Mouse (Mus musculus) cerebellum, adult (tissue): ENCODE measurements around the gene Bcl11a.
"Not testable (repeated sequence)": the region's sequence is repeated elsewhere in the genome, so short reads cannot be mapped to it uniquely, and the experiment has no call there.

Source experiments
- ATAC-seq: cut with Nextera tagmentation; 2 replicates; pipeline ENCODE4 v1.9.2; 2017; ENCODE audit warnings: mild to moderate bottlenecking, moderate library complexity, mixed read lengths; ENCODE audit not compliant: insufficient number of reproducible peaks, low FRiP score, low TSS enrichment

The Bcl11a gene

DNA sequence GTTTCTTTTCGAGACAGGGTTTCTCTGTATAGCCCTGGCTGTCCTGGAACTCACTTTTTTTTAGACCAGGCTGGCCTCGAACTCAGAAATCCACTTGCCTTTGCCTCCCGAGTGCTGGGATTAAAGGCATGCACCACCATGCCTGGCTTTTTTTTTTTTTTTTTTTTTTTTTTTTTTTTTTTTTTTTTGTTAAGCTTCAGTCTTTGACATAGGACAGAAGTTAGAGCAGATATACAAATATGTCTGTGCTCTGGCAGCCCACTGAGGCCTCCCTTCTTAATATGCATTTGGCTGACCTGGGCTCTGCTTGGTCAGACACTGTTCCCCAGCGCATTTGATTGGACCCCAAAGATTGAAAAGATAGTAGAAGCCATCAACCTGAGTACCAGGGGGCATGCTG is 51.0 kb downstream of the Bcl11a start:
- ATAC-seq: not testable (repeated sequence)

DNA sequence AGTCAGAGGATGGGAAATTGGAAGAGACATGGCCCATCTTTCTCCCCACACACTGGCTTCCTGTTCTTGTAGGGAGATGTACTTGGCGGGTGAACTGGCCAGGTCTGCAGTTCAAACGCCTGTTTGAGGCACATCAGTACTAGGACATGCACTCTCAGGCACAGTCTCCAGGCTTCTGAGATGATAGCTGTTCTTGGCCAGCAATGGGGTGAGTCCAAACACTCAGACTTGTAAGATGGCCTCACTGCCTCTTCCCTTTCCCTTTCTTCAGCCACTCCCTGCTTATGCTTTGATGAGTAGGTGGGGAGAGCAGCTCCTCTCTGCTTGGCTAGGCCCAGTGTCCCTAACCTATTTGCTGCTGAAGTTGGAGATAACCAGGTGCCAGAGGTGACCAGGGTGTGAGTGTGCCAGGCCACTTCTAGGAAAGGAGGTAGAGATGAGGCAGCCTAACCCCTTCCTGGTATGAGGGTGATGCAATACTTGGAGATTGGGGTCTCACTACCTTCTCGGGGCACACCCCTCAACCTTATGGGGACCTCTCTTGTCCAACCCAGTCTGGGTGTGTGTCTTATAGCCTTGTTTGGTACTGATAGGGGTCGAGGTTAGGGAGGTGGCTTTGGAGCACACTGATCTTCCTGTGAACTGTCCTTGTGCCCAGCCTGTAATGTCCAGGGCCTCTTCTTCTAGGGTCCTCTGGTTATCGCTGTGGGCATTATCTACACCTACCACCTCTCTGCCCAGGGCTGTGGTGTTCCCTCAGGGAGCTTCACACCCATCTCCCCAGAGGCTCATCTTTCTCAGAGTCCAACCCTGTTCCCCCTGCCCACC is 51.7 kb downstream of the Bcl11a start:
- ATAC-seq: no peak

DNA sequence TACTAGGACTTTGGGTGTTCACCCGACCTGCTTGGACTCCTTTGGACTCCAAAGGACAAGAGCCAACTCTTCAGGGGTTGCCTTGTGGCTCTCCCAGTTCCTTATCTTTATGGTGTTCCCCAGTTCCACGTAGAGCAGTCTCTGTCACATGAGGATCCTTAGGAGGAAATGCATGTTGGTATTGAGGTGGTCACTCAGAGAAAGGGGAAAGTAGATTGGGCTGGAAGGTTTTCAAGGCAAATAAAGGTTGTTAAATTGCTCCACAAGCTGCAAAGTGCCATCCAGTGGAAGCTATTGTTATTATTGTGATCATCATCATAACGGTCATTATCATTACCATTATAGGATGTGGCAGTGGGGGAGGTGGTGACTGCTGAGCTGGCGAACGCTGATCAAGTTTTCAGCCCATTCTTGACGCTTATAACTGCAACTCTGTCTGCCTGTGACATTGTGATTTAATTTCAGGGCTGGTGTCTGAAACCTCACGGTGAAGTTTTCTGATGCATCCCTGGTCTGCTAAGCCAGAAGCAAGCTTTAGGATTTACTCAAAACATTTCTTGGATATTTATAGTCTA is 52.4 kb downstream of the Bcl11a start:
- no peak for ATAC-seq

DNA sequence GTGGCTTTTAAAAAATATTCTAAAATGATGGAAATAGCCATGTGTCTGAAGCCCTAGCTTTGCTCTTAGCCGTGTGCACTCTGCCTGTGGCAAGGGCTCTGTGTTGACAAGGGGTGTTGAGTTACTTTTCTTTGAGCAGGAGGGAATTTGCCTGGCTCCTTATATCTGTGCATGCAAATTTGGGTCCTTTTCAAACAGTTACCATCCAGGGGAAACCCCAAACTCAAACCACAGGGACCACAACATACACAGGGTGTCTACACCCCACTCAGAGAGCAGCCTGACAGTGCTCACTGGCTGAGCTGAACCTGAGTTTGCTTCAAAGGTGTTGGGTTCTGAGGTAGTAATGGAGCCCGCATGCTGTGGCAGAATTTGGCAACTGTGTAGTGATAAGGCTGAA is 54.0 kb downstream of the Bcl11a start:
- ATAC-seq: no peak

DNA sequence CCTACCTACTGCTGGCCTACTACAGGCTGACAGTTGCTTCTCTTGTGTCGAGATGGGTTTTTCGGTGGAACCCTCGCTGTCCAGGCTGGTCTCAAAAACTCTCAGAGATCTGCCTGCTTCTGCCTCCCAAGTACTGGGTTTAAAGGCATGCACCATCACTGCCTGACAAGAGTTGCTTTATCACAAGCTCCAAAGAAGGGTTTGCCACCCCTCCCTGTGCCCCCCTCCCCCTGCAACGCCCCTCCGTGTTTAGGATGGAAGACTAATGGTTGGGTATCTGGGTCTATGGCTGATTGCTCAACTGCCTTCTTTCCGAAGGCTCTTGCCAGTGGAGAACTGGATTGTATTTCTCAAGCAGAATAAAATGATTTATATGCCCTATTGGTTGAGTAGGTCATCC is 54.5 kb downstream of the Bcl11a start:
- no peak for ATAC-seq

DNA sequence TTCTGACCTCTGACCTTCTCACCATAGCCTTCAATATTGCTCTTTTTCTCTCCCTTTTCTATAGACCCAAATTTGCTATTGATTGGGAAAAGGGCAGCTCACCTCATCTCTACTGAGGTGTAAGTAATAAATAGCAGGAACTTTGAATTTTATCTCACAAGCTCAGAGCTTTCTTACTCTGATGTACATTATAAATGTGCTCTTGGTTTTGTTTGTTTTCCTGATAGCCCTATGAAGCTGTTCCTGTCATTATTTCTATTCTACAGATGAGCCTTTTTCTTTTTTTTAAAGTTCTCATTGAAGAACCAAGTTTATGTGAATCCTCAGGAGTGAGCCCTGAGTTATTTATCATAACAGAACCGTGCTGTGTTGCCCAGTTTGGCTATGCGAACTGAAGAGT is 55.0 kb downstream of the Bcl11a start:
- no peak for ATAC-seq

DNA sequence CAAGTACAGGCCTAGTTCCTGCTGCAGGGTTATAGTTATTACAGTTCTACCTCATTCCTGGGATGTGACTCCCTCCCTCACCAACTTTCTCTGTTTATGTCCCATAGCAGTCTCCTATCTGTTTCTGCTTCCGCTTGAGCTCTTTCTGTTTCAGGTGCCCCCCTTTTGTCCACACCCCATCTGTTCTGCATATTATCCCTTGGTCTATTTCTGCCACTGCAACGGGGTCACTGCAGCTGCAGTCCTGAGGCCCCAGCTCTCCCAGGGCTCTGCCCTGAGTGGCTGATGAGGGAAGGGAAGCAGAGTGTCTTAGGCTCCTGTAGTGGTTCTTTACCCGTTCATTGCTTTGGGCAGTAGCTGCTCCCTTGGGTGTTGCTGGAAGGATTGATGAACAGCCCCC is 55.6 kb downstream of the Bcl11a start:
- no peak for ATAC-seq

DNA sequence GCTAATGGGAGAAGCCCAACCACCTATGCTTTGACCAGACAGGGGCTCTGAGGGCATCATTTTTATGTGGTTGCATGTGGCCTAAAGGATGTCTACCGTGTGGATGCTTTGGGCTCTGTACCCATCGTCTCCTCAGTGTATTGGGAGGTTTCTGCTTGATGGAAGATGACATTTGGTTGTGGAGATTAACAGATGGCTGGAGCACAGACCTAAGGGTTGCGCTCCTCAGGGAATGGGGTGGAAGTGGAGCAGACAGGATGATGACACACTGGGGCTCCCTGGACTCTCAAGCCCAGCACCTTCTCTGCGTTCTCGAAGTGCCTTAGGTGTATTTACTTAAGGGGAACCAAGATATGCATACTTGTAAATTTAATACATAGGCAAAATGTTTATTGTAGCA is 56.1 kb downstream of the Bcl11a start:
- no peak for ATAC-seq

DNA sequence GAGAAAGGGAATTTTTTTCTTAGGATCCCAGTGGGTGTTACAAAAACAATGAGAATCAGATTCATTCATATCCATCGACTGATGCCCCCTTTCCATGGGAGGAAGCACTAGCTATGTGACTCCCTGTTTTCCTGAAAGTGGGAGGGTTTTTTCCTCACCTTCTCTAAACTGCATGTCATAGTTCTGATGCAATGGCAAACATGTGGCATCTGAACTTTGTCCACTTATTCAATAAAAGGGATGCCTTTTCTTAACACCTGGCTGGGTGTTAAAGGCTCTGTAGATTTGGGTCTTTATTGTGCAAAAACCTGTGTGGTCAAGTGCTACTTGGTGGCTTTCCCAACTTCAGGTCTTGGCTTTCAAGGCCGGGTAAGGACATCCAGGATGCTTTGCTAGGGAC is 57.4 kb downstream of the Bcl11a start:
- no peak for ATAC-seq

DNA sequence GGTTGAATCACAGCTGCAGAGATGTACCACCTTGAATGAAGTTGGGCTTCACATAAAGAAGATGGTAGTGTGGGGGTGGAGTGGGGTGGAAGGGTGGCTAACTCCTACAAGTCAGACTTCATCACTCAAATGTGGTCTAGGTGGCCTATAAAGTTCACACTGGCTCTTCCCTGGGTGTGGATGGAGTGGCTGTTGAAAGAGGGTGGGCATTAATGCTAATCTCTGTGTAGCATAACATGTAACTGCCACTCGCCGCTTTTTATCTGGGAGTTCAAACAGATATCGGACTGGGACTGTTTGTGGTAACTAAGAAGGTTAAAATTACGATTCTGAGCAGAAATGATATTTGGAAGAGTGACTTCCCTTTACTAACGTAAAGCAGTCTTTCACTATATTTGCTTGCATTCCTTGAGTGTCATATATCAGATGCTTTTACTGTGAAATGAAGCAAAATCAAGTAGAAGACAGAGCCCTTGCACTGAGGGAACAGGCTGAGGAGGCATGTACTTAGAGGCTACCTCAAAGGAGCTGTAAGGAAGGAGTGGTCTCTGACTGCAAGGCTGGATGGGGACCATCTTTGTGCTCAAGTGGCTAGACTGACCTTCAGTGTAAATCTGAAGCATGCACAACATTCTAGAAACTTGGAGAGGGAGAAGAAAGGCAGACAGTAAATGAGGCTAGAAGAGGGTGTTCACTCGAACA is 58.4 kb downstream of the Bcl11a start:
- ATAC-seq: no peak

DNA sequence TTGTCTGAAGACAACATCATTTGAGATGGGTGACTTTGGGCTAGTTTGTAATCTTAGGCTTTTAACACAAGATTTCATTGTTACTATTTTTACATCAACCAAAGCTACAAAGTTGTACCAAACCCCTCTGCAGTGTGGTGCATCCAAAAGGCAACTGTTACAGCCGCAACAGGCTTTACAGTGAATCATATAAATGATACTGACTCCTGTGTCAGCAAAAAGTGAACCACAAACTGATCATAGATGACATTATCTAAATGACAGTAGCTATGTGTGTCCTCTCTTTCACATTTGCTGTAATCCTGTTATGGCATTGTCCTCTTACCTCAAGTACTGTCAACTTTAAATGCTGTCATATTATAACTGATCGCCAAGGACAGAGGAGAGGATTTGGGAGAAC is 60.0 kb downstream of the Bcl11a start:
- no peak for ATAC-seq

DNA sequence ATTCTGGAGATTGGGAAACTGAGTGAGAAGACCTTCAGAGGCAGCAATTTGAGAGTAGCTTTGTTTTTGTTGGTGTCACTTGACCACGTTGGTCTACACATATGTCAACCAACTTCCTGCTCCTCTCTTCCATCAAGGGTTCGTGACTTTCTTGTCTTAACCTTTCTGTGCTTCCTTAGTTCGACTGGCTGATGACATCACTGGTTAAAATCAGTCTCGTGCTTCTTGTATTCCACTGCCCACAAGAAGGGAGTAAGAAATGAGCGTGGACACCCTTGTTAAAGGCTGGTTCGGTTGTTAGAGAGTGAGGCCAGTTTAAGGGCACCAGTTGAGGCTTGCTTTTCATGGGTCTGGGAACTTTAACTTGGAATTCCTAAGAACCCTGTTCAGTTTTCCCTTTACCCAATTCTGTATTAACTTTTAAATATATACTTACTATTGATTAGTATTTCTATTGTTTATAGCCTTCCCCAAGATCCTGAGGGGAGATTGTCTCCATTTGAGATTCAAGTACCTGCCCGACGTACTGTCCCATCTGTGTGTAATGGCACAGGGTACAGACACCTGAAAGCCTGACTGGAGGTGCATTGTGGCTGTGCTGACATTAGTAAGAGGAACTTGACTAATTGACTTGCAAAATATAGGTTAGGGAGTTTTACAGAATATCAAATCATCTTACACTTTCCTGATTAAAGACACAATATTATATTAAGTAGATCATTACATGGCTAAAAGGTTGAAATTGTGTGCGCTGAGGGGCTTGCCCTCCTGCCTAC is 60.9 kb downstream of the Bcl11a start:
- ATAC-seq: no peak

DNA sequence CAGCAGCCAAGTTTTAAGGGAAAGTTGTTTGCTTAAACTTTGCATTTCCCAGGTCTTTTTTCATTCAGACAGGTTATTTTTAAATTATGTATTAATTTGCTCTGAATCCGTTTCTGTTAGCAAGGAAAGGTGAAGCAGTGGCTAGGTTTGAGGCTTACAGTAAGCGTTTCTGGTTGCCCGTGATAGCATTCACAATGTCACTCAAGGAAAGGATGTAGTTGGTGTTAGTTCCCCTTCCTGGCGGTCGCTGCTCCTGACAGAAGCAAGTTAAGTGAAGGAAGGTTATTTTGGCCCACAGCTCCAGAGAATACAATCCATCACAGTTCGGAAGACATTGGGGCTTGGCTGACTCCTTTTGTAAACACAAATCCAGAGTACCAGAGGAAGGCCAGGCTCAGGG is 61.6 kb downstream of the Bcl11a start:
- ATAC-seq: no peak

DNA sequence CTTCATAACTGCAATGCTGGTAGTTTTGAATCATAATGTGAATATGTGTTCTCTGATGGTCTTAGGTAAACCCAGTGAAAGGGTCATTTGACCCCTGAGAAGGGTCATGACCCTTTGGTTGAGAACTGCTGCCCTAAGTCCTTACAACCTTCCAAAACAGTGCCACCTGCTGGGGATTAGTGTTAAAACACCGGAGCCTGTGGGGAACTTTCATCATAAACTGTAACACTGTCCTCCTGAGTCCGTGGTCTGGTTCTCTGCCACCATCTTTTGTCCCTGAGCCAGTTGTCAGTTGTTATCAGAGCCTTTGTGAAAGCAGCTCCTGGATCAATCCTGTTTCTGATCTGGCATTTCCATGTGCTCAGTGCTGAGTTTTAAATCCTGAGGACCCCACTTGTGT is 62.1 kb downstream of the Bcl11a start:
- ATAC-seq: no peak

DNA sequence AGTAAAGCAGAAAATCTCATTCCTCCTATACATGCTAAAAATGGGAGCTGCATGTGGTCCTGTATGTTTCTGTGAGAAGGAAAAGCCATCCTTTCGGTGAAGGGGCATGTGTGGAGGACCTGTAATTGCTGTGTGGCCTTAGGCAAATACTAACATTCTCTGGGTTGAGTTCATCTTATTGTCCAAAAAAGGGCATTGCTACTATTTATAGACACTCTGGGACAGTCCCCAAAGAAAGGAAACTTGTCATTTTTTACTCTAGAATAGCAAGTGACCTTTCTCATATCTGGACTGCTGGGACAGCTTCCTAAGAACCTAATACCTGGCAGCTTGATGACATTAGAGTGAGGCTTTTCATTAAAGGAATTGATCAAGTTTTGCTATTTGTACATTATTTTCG is 63.1 kb downstream of the Bcl11a start:
- ATAC-seq: no peak

DNA sequence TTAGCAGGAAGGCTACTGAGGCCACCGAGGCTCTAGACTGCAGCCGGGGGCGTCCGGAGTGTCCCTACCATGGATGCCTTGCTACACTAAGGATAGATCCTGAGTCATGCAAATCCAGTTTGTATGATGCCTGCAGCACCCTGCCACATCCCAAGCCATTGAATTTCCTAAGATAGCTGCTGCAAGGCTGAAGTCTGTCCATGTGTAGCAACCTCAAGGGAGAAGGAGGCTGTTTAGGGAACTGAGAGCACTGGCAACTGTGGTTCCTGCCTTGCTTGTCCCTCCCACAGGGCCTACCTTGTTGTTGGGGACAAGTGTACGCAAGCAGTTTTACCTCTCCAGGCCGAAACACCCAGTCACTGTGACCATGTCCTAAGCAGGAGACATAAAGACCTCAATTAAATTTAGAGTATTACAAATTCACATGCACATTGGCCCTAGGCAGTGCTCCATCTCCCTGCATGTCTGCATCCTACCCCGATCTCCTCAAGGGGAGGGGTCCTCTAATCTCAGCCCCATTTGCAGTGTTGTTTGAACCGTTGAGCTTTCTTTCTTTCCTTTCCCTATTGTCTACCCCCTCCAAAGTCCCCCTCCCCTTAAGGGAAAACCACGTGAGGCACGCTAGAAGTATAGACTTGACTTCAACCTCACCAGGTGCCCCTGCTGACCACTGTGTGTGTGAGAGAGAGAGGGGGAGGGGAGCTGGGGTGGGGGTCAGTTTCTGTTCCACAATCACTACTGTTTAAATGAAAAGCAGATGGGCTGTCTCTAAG is 63.8 kb downstream of the Bcl11a start:
- ATAC-seq: no peak

DNA sequence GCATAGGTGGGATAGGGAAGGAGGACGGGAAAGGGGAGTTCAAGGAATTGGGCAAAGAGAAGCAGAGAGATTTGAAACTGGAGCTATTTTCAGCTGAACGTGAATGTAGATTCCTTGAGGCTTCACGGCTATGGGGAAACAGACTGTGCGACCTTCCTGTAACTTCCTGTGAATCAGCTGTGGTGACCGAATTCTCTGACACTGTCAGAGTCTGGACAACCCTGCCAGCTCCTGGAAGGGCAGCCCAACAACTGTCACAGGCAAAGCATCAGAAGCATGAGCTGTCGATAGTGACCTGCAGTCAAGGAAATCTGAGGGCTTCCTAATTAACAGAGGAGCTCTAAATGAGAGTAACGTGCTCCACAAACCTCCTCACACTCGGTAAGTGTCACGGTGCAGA is 64.5 kb downstream of the Bcl11a start:
- no peak for ATAC-seq

DNA sequence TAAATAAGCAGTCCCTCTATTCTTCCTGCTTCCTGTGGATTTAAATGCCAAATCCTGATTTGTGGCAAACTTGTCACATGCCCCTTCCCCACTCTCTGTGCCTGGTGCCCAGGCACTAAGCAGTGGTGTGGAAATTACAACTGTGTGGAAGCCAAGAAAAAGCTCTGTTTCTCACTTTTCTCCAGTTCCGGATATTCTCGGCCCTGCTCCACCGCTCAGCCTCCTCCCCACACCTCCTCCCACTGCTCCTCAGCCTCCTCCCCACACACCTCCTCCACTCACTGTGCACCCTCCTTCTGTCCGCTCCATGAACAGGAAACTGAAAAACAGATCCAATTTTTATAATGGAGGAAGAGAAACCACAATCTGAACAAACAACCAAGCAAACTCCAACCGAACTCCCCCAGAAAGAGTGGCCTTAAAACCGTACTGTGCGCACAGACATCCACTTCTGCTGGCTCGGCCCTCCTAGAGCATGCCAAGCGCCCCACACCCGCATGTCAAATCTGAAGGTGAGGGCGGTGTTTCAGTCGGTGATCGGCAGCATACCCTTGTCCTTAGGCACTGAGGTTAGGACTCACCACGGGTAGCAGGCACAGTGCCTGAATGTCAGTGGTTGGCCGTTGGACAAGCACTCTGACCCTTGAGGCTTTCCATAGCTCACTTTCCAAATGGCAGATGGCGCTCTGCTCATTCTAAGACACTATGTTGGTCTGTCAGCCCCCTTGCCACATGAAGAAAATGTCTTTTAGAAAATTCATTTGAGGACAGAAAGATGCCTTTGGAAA is 66.5 kb downstream of the Bcl11a start:
- peak; percentile 40; the same call in 1 of the 2 replicates for ATAC-seq

DNA sequence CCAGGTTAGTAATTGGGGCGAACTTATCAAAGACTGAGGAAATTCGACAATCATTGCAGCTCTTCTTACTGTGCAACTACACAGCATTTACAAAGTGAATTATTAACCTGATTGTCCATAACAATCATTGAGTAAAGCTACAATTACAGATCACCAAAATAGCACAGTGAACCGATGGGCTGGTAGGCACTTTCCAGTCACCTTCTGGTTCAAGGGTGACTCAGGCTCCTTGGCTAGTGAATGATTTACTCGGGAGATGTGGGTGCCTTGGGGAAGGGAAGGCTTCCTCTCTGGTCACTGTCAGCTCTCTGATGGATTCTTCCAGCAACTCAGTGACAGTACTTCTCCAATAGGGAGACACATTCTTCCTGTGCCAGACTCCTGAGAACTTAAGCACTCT is 68.2 kb downstream of the Bcl11a start:
- no peak for ATAC-seq
